Mouse (Mus musculus) forebrain, embryonic 13.5 days (tissue): ENCODE data around the gene Lsm14a. TPM values are rescaled to one million over a fixed set of nuclear protein-coding genes. Genes with fewer than 3 reads are reported as not detected.
A peak's percentile ranks its signal among the peaks of the same experiment; 100 is the strongest.

Experiments
- ATAC-seq: fragments of 200-750 bp; cut with Nextera tagmentation; 2 replicates; pipeline ENCODE4 v1.8.0; 2017
- H3K27ac ChIP-seq: fragments of 300-500 bp; sonication (generic); 2 replicates; pipeline ENCODE4 v1.5.1; 2015; ENCODE audit warnings: inconsistent platforms, mild to moderate bottlenecking, moderate library complexity
- H3K27me3 ChIP-seq: fragments of 300-500 bp; sonication (generic); 2 replicates; pipeline ENCODE4 v1.6.1; 2015; ENCODE audit warnings: mild to moderate bottlenecking, inconsistent platforms
- H3K36me3 ChIP-seq: fragments of 300-500 bp; sonication (generic); 2 replicates; pipeline ENCODE4 v1.6.1; 2015; ENCODE audit warnings: mild to moderate bottlenecking, inconsistent platforms; ENCODE audit not compliant: poor library complexity, severe bottlenecking
- H3K4me1 ChIP-seq: fragments of 300-500 bp; sonication (generic); 2 replicates; pipeline ENCODE4 v1.6.1; 2015; ENCODE audit warnings: inconsistent platforms
- H3K4me2 ChIP-seq: fragments of 300-500 bp; sonication (generic); 2 replicates; pipeline ENCODE4 v1.6.1; 2015; ENCODE audit warnings: inconsistent platforms, mild to moderate bottlenecking, moderate library complexity
- H3K4me3 ChIP-seq: fragments of 300-500 bp; sonication (generic); 2 replicates; pipeline ENCODE4 v1.5.1; 2015; ENCODE audit warnings: mild to moderate bottlenecking, inconsistent platforms
- H3K9ac ChIP-seq: fragments of 300-500 bp; sonication (generic); 2 replicates; pipeline ENCODE4 v1.6.1; 2015; ENCODE audit warnings: mild to moderate bottlenecking, inconsistent platforms
- H3K9me3 ChIP-seq: fragments of 300-500 bp; sonication (generic); replicated peaks from 2 replicates; pipeline ENCODE4 v1.6.1; 2016; ENCODE audit warnings: inconsistent platforms
- WGBS: fragments of 180-500 bp; shearing (Covaris S2); methylation state at CpG from one replicate; pipeline ENCODE4 v1.1.7; 2015; 5-methylcytosine and 5-hydroxymethylcytosine counted together
- polyA plus RNA-seq: library from polyadenylated mRNA; unstranded; fragments of >200 nt; fragmentation: Nextera tagmentation; extraction: Ambion mirVana; gene quantifications from 2 replicates; pipeline ENCODE4 v1.2.1, GENCODE M21; 2015

The Lsm14a gene
- polyA plus RNA-seq, 1 experiment from 2014 or later, result 95.1 TPM

DNA sequence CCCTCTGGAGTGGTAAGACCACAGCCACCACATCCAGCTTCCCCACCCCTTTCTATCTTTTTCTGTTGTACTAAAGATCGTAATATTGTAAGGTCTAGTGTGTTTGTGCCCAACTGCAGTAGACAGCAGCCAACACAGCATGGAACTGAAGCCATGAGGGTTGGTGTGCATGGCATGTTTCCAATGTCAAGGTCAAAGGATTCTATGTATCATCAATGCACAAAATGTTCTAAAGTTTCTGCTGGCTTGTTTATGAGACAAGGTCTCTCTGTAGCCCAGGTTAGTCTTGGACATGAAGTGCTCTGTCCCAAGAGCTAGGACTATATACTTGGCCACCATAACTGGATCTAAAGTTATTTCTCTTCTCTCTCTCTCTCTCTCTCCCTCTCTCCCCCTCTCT lies 68.3 kb downstream of the Lsm14a start:
- ATAC-seq, result no peak
- Histone ChIP-seq H3K4me2 (no peak overlapping the region), H3K9ac (no peak overlapping the region), H3K27ac (no peak overlapping the region), H3K27me3 (no peaks in the 10 kb centered on the region), H3K4me1 (0 out of 2 replicates have a peak, but pooled peaks cover 3% of the 10 kb centered on the region), H3K9me3 (no peaks in the 10 kb centered on the region), H3K36me3 (no peaks in the 10 kb centered on the region), H3K4me3 (no peak overlapping the region)
- WGBS, result 88% methylated on average over 1 of the region's 1 CpGs

- 90% methylated on average over 2 of the region's 2 CpGs for WGBS
- no peak overlapping the region for H3K9ac ChIP-seq
- ATAC-seq, result no peak
- no peak overlapping the region for H3K4me2 ChIP-seq
- H3K27me3 ChIP-seq, result no peaks in the 10 kb centered on the region
- H3K4me3 ChIP-seq, result no peak overlapping the region
- no peaks in the 10 kb centered on the region for H3K36me3 ChIP-seq
- 0 out of 2 replicates have a peak, but pooled peaks cover 5% of the 10 kb centered on the region for H3K4me1 ChIP-seq
- H3K9me3 ChIP-seq, result no peaks in the 10 kb centered on the region
- H3K27ac ChIP-seq, result no peak overlapping the region
Measured at GRCm38 (mm10) chr7:34324005-34324404, 69.1 kb downstream of the Lsm14a start.

DNA sequence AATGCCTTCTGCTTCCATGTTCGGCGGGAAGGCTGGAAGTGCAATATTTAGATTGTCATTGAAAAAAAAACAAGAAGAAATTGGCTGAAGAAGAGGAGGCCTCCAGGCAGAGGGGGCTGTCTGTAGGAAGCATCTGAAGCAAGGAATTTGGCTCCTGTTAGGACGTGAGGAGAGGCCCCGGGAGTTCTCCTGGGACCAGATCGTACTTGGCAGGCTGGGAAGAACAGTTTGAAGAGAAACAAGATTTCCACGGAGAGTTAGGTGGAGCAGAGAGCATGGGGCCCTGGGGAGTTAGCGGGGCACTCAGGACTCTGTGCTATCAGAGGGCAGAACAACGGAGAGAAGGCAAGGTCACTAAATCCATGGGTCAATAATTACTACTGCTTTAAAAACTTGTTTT lies 69.8 kb downstream of the Lsm14a start:
- 83% methylated on average over 8 of the region's 8 CpGs for WGBS
- Histone ChIP-seq H3K9me3 (no peaks in the 10 kb centered on the region), H3K27ac (no peak overlapping the region), H3K27me3 (no peaks in the 10 kb centered on the region), H3K9ac (no peak overlapping the region), H3K4me3 (no peak overlapping the region), H3K4me1 (0 out of 2 replicates have a peak, but pooled peaks cover 5% of the 10 kb centered on the region), H3K36me3 (no peaks in the 10 kb centered on the region), H3K4me2 (no peak overlapping the region)
- no peak for ATAC-seq

- Histone ChIP-seq H3K36me3 (no peaks in the 10 kb centered on the region), H3K9ac (no peak overlapping the region), H3K27ac (no peak overlapping the region), H3K4me1 (0 out of 2 replicates have a peak, but pooled peaks cover 5% of the 10 kb centered on the region), H3K4me3 (no peak overlapping the region), H3K27me3 (no peaks in the 10 kb centered on the region), H3K9me3 (no peaks in the 10 kb centered on the region), H3K4me2 (no peak overlapping the region)
- ATAC-seq, result no peak
- WGBS, result 94% methylated on average over 4 of the region's 4 CpGs
Measured at GRCm38 (mm10) chr7:34321958-34322357, 71.2 kb downstream of the Lsm14a start.

- no peak for ATAC-seq
- Histone ChIP-seq H3K4me1 (0 out of 2 replicates have a peak, but pooled peaks cover 5% of the 10 kb centered on the region), H3K36me3 (no peaks in the 10 kb centered on the region), H3K9ac (no peak overlapping the region), H3K4me3 (no peak overlapping the region), H3K9me3 (no peaks in the 10 kb centered on the region), H3K27ac (no peak overlapping the region), H3K27me3 (no peaks in the 10 kb centered on the region), H3K4me2 (no peak overlapping the region)
- 83% methylated on average over 5 of the region's 5 CpGs for WGBS
Measured at GRCm38 (mm10) chr7:34321119-34321518, 72.0 kb downstream of the Lsm14a start.

GRCm38 (mm10) chr7:34319957-34320356 lies 73.2 kb downstream of the Lsm14a start:
- Histone ChIP-seq H3K9ac (no peak overlapping the region), H3K4me3 (no peak overlapping the region), H3K36me3 (no peaks in the 10 kb centered on the region), H3K4me1 (0 out of 2 replicates have a peak, but pooled peaks cover 5% of the 10 kb centered on the region), H3K4me2 (no peak overlapping the region), H3K27ac (no peak overlapping the region), H3K9me3 (no peaks in the 10 kb centered on the region), H3K27me3 (no peaks in the 10 kb centered on the region)
- WGBS, result 25% methylated on average over 3 of the region's 3 CpGs
- ATAC-seq, result no peak

DNA sequence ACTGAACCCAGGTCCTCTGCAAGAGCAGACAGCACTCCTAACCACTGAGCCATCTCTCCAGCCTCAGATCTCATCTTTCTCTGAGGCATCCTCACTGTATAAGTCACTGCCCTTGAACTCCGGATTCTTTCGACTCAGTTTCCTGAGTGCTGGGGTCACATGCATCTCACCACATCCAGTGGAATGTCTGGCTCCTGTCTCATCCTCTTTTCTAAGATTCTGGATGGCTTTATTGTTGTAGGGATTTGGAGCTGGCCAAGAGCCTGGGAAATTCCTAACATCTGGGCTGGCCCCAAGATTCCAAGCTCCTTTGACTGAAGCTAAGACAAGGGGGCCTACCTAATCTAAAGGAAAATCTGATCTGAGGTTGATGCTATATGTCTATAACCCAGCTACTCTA lies 74.0 kb downstream of the Lsm14a start:
- Histone ChIP-seq H3K27me3 (no peaks in the 10 kb centered on the region), H3K36me3 (no peaks in the 10 kb centered on the region), H3K4me2 (no peak overlapping the region), H3K9ac (no peak overlapping the region), H3K4me1 (0 out of 2 replicates have a peak, but pooled peaks cover 5% of the 10 kb centered on the region), H3K4me3 (no peak overlapping the region), H3K9me3 (no peaks in the 10 kb centered on the region), H3K27ac (no peak overlapping the region)
- 89% methylated on average over 2 of the region's 2 CpGs for WGBS
- no peak for ATAC-seq

DNA sequence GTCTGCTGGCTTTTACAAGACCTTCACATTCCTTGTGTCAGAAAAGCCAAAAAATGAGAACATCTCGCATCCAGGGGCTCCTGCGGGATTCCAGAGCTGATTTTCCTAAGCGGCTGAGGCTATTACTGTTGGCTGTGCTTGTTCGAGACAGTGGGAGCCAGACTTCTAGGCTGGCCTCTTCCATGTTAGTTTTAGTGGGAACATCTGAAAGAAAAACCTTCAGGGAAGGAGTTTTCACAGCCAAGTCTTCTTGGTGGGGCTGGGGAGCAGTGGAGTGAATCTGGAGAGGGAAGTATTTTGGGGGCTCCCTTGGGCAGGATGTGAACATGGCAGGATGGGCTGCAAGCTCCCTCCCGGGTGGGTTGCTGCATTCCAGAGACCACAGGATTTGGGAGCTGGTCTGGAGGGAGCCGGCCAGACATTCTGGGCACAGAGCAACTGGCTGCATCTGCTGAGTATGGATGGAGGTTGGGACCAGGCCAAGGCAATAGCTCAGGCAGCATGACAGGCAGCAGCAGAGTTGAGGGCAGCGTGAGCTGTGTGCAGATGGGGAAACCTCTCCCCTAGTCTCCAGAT lies 75.1 kb downstream of the Lsm14a start:
- Histone ChIP-seq H3K27ac (no peak overlapping the region), H3K36me3 (no peaks in the 10 kb centered on the region), H3K9me3 (no peaks in the 10 kb centered on the region), H3K27me3 (no peaks in the 10 kb centered on the region), H3K4me2 (no peak overlapping the region), H3K9ac (no peak overlapping the region), H3K4me3 (no peak overlapping the region), H3K4me1 (0 out of 2 replicates have a peak, but pooled peaks cover 5% of the 10 kb centered on the region)
- no peak for ATAC-seq
- WGBS, result 76% methylated on average over 7 of the region's 7 CpGs

GRCm38 (mm10) chr7:34313443-34313875 lies 79.7 kb downstream of the Lsm14a start, which contains the start of gene 4931406P16Rik:
Gene 4931406P16Rik, minus strand, starts transcription at chr7:34313551.
- Histone ChIP-seq H3K4me1 (peaks cover 9% of the 10 kb centered on the region), H3K4me3 (peak within 1 kb of the TSS; percentile 94), H3K9ac (peak within 1 kb of the TSS; percentile 91), H3K27me3 (no peaks in the 10 kb centered on the region), H3K4me2 (peak within 1 kb of the TSS; percentile 85), H3K9me3 (no peaks in the 10 kb centered on the region), H3K27ac (peak within 1 kb of the TSS; percentile 82), H3K36me3 (no peaks in the 10 kb centered on the region)
- WGBS, result under 1% methylated on average over 34 of the region's 41 CpGs
- ATAC-seq, result peak; percentile 96

DNA sequence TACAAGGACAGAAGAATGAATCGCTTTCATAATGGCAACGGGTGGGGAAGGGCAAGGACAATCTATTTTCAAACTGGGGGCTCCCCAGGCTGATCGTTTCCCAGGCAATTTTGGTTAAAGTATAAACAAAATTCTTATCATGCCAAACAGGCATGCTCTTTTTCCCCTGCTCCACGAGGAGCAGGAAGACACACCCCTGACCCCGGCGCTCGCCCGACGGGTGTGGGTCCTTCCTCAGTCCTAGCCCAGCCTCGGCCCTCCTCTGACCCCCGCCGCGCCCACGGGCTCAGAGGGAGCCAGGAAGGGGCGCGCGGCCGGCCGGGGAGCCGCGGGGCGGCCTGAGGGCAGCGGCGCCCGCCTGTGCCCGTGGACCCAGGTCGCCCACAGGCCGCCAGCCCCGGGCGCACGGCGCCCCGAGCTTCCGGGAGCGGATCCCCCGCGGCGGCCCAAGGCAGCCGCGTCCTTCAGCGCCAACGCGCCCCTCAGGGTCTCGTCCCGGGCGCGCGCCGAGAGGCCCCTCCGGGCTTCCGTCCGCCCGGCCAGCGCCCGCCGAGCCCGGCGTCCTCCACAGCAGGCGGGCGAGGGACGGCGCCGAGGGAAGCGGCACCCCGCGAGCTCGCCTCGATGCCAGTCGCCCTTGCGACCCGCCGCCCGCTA lies 80.2 kb downstream of the Lsm14a start:
- Histone ChIP-seq H3K4me2 (peak overlapping the region; percentile 85), H3K27ac (peak overlapping the region; percentile 82), H3K27me3 (no peaks in the 10 kb centered on the region), H3K4me1 (peaks cover 9% of the 10 kb centered on the region), H3K9ac (peak overlapping the region; percentile 91), H3K36me3 (no peaks in the 10 kb centered on the region), H3K9me3 (no peaks in the 10 kb centered on the region), H3K4me3 (peak overlapping the region; percentile 94)
- WGBS, result under 1% methylated on average over 55 of the region's 73 CpGs
- ATAC-seq, result peak; percentile 90

DNA sequence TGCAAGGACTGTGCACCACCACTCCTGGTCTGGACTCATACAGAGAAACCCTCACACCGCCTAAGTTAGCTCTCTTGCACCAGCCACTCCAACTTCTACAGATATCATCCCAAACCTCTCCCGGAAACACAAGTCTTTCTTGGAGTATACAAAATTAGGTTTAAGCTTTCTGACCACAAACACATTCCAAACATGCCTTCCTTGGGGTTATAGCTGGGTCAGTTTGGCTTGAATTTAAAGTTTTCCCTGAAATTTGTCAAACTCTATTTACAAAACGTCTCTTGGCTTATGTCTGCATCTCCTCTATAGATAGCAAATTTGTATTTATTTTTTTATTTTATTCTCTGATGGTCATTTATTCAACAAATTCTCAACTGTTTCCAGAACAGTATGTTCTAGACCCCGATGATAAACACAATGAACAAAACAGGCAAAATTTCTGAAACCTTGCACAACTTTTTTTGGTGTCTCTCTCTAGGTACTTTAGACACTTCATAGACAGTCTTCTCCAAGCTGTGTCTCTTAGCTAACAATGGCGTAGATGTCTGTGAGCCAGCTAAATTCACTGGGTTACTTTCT lies 83.8 kb downstream of the Lsm14a start:
- Histone ChIP-seq H3K36me3 (no peaks in the 10 kb centered on the region), H3K4me2 (no peak overlapping the region), H3K4me1 (peaks cover 9% of the 10 kb centered on the region), H3K27me3 (no peaks in the 10 kb centered on the region), H3K9me3 (no peaks in the 10 kb centered on the region), H3K4me3 (no peak overlapping the region), H3K9ac (no peak overlapping the region), H3K27ac (no peak overlapping the region)
- no peak for ATAC-seq
- 92% methylated on average over 5 of the region's 5 CpGs for WGBS

- H3K4me2 ChIP-seq, result no peak overlapping the region
- H3K27ac ChIP-seq, result no peak overlapping the region
- no peak overlapping the region for H3K9ac ChIP-seq
- H3K27me3 ChIP-seq, result no peaks in the 10 kb centered on the region
- H3K4me3 ChIP-seq, result no peak overlapping the region
- no peaks in the 10 kb centered on the region for H3K36me3 ChIP-seq
- 86% methylated on average over 5 of the region's 5 CpGs for WGBS
- H3K4me1 ChIP-seq, result peaks cover 9% of the 10 kb centered on the region
- H3K9me3 ChIP-seq, result no peaks in the 10 kb centered on the region
- no peak for ATAC-seq
Measured at GRCm38 (mm10) chr7:34308586-34308985, 84.5 kb downstream of the Lsm14a start.
